Mouse (Mus musculus) bone marrow macrophage, adult 2 months (primary cell): Measurements from ENCODE around the gene Mindy3. TPM values are rescaled to one million over a fixed set of nuclear protein-coding genes. Genes with fewer than 3 reads are reported as not detected.
A peak's percentile ranks its signal among the peaks of the same experiment; 100 is the strongest.

ENCODE experiments used
- H3K27ac ChIP-seq: 2 replicates; pipeline ENCODE4 v1.5.1; 2012; ENCODE audit warnings: low read depth, low read length; ENCODE audit not compliant: insufficient read depth
- H3K4me1 ChIP-seq: 2 replicates; pipeline ENCODE4 v1.6.1; 2012; ENCODE audit warnings: low read length; ENCODE audit not compliant: control insufficient read depth, insufficient read depth
- H3K4me3 ChIP-seq: 2 replicates; pipeline ENCODE4 v1.5.1; 2012; ENCODE audit warnings: mild to moderate bottlenecking, low read length, moderate library complexity; ENCODE audit not compliant: insufficient read depth
- CTCF ChIP-seq: IDR thresholded peaks from 2 replicates; pipeline ENCODE4 v1.5.1; 2012; ENCODE audit warnings: low read depth, mild to moderate bottlenecking, low read length, moderate library complexity
- POLR2A ChIP-seq: IDR thresholded peaks from 2 replicates; pipeline ENCODE4 v1.6.1; 2012; ENCODE audit warnings: mild to moderate bottlenecking, low read depth, low read length, borderline replicate concordance
- polyA plus RNA-seq: library from polyadenylated mRNA; stranded (reverse); fragments of >200 nt; gene quantifications from 2 replicates; pipeline ENCODE4 v1.2.4, GENCODE M21; 2012; ENCODE audit not compliant: missing spikeins, insufficient read depth, insufficient read length

Gene Mindy3
- polyA plus RNA-seq, 1 experiment, result 29.9 TPM

- Histone ChIP-seq H3K4me1 (0 out of 2 replicates have a peak, but pooled peaks cover 4% of the 10 kb centered on the region), H3K4me3 (no peak overlapping the region), H3K27ac (no peak overlapping the region)
- TF ChIP-seq CTCF (no peak), POLR2A (no peak)
These were observed 90.2 kb downstream of the Mindy3 start for GRCm38 (mm10) chr2:12329068-12329407.

GRCm38 (mm10) chr2:12328355-12329067 is 90.8 kb downstream of the Mindy3 start:
- TF ChIP-seq CTCF (no peak), POLR2A (no peak)
- no peak overlapping the region for H3K27ac ChIP-seq

GRCm38 (mm10) chr2:12327691-12328354 is 91.4 kb downstream of the Mindy3 start:
- Histone ChIP-seq H3K4me3 (no peak overlapping the region), H3K27ac (no peak overlapping the region), H3K4me1 (0 out of 2 replicates have a peak, but pooled peaks cover 4% of the 10 kb centered on the region)
- TF ChIP-seq CTCF, result no peak
- TF ChIP-seq POLR2A, result no peak

More at GRCm38 (mm10) chr2:12328355-12329067, 90.8 kb downstream of the Mindy3 start:
- H3K4me1 ChIP-seq, result 0 out of 2 replicates have a peak, but pooled peaks cover 4% of the 10 kb centered on the region
- no peak overlapping the region for H3K4me3 ChIP-seq

GRCm38 (mm10) chr2:12327216-12327615 is 92.1 kb downstream of the Mindy3 start:
- TF ChIP-seq POLR2A (no peak), CTCF (no peak)
- Histone ChIP-seq H3K4me1 (0 out of 2 replicates have a peak, but pooled peaks cover 4% of the 10 kb centered on the region), H3K4me3 (no peak overlapping the region), H3K27ac (no peak overlapping the region)

GRCm38 (mm10) chr2:12325868-12326267 is 93.4 kb downstream of the Mindy3 start:
- Histone ChIP-seq H3K4me1 (0 out of 2 replicates have a peak, but pooled peaks cover 4% of the 10 kb centered on the region), H3K4me3 (no peak overlapping the region), H3K27ac (no peak overlapping the region)
- TF ChIP-seq CTCF (no peak), POLR2A (no peak)

GRCm38 (mm10) chr2:12325417-12325816 is 93.9 kb downstream of the Mindy3 start:
- 0 out of 2 replicates have a peak, but pooled peaks cover 4% of the 10 kb centered on the region for H3K4me1 ChIP-seq
- H3K4me3 ChIP-seq, result no peak overlapping the region
- H3K27ac ChIP-seq, result no peak overlapping the region
- TF ChIP-seq CTCF, result no peak
- no peak for TF ChIP-seq POLR2A

- H3K4me3 ChIP-seq, result no peak overlapping the region
- peaks cover 15% of the 10 kb centered on the region for H3K4me1 ChIP-seq
- H3K27ac ChIP-seq, result no peak overlapping the region
- no peak for TF ChIP-seq POLR2A
These were observed 98.4 kb downstream of the Mindy3 start for GRCm38 (mm10) chr2:12320914-12321313.

GRCm38 (mm10) chr2:12318715-12319114 is 100.6 kb downstream of the Mindy3 start:
- Histone ChIP-seq H3K27ac (peak overlapping the region; percentile 85), H3K4me3 (no peak overlapping the region), H3K4me1 (peaks cover 15% of the 10 kb centered on the region)
- no peak for TF ChIP-seq POLR2A
- TF ChIP-seq CTCF, result no peak

- TF ChIP-seq POLR2A (no peak), CTCF (no peak)
- Histone ChIP-seq H3K4me1 (peaks cover 15% of the 10 kb centered on the region), H3K27ac (peak overlapping the region; percentile 85)
These were observed 101.2 kb downstream of the Mindy3 start for GRCm38 (mm10) chr2:12318036-12318435.

GRCm38 (mm10) chr2:12317343-12317742 is 101.9 kb downstream of the Mindy3 start:
- peak overlapping the region; percentile 85 for H3K27ac ChIP-seq
- TF ChIP-seq CTCF (no peak), POLR2A (no peak)
- H3K4me3 ChIP-seq, result no peak overlapping the region
- peaks cover 15% of the 10 kb centered on the region for H3K4me1 ChIP-seq

More at GRCm38 (mm10) chr2:12318036-12318435, 101.2 kb downstream of the Mindy3 start:
- H3K4me3 ChIP-seq, result no peak overlapping the region
